Mouse (Mus musculus) small intestine, adult 2 months (tissue): ENCODE measurements around the gene Atpif1. TPM values are rescaled to one million over a fixed set of nuclear protein-coding genes. Genes with fewer than 3 reads are reported as not detected.

Experiments
- H3K27ac ChIP-seq: fragments of 200-500 bp; 2 replicates; pipeline ENCODE4 v1.5.1; 2012; ENCODE audit warnings: low read depth, low read length, control low read depth, inconsistent platforms; ENCODE audit not compliant: insufficient read depth
- H3K27me3 ChIP-seq: fragments of 200-500 bp; 2 replicates; pipeline ENCODE4 v1.6.1; 2012; ENCODE audit warnings: mild to moderate bottlenecking, moderate library complexity, low read length, inconsistent platforms; ENCODE audit not compliant: control insufficient read depth, insufficient read depth
- H3K36me3 ChIP-seq: fragments of 200-500 bp; 2 replicates; pipeline ENCODE4 v1.6.1; 2012; ENCODE audit warnings: mild to moderate bottlenecking, low read length, control low read depth, inconsistent platforms; ENCODE audit not compliant: control insufficient read depth, insufficient read depth
- H3K4me1 ChIP-seq: fragments of 200-500 bp; 2 replicates; pipeline ENCODE4 v1.6.1; 2012; ENCODE audit warnings: low read length, inconsistent platforms, mixed read lengths; ENCODE audit not compliant: control insufficient read depth, insufficient read depth, insufficient read length
- H3K4me3 ChIP-seq: fragments of 200-500 bp; 2 replicates; pipeline ENCODE4 v1.5.1; 2012; ENCODE audit warnings: low read depth, mild to moderate bottlenecking, control low read depth, inconsistent platforms, low read length, moderate library complexity
- CTCF ChIP-seq: fragments of 200-500 bp; IDR thresholded peaks from 2 replicates; pipeline ENCODE4 v1.5.1; 2012; ENCODE audit warnings: low read depth, mild to moderate bottlenecking, control low read depth, inconsistent platforms, low read length, moderate library complexity, mixed read lengths; ENCODE audit not compliant: insufficient replicate concordance, insufficient read length; ENCODE audit errors: extremely low read depth
- POLR2A ChIP-seq: fragments of 200-500 bp; IDR thresholded peaks from 2 replicates; pipeline ENCODE4 v1.6.1; 2012; ENCODE audit warnings: low read depth, mild to moderate bottlenecking, control low read depth, inconsistent platforms, low read length, moderate library complexity
- WGBS: fragments of 180-500 bp; shearing (Covaris S2); methylation state at CpG from one replicate; pipeline ENCODE4 v1.1.7; 2018; 5-methylcytosine and 5-hydroxymethylcytosine counted together
- polyA plus RNA-seq: library from polyadenylated mRNA; depleted of rRNA; stranded (reverse); fragments of >200 nt; gene quantifications from 2 replicates; pipeline ENCODE4 v1.2.3, GENCODE M21; 2012

The Atpif1 gene
- polyA plus RNA-seq, 1 experiment = 147 TPM

- no peak overlapping the region for H3K4me3 ChIP-seq
- no peaks in the 10 kb centered on the region for H3K27me3 ChIP-seq
- 0 out of 2 replicates have a peak, but pooled peaks cover 1% of the 10 kb centered on the region for H3K36me3 ChIP-seq
- H3K4me1 ChIP-seq = peaks cover 6% of the 10 kb centered on the region
- no peak overlapping the region for H3K27ac ChIP-seq
- TF ChIP-seq CTCF (no peak), POLR2A (no peak)
- 80% methylated on average over 6 of the region's 6 CpGs for WGBS
These were observed 28.3 kb downstream of the Atpif1 start for GRCm38 (mm10) chr4:132505034-132505738.

- 85% methylated on average over 11 of the region's 11 CpGs for WGBS
- H3K27me3 ChIP-seq = no peaks in the 10 kb centered on the region
These were observed 30.1 kb downstream of the Atpif1 start for GRCm38 (mm10) chr4:132503344-132503743.

GRCm38 (mm10) chr4:132501639-132502038 lies 31.8 kb downstream of the Atpif1 start:
- peaks cover 24% of the 10 kb centered on the region for H3K36me3 ChIP-seq
- H3K27me3 ChIP-seq = no peaks in the 10 kb centered on the region
- WGBS = 97% methylated on average over 6 of the region's 6 CpGs
- H3K4me3 ChIP-seq = no peak overlapping the region
- TF ChIP-seq CTCF (no peak), POLR2A (no peak)
- no peak overlapping the region for H3K27ac ChIP-seq
- no peaks in the 10 kb centered on the region for H3K4me1 ChIP-seq

More at GRCm38 (mm10) chr4:132503344-132503743, 30.1 kb downstream of the Atpif1 start:
- H3K27ac ChIP-seq = no peak overlapping the region
- no peaks in the 10 kb centered on the region for H3K4me1 ChIP-seq
- no peak overlapping the region for H3K4me3 ChIP-seq
- H3K36me3 ChIP-seq = peaks cover 12% of the 10 kb centered on the region; the same call in 1 of the 2 replicates
- no peak for TF ChIP-seq CTCF
- TF ChIP-seq POLR2A = no peak

- Histone ChIP-seq H3K36me3 (peaks cover 45% of the 10 kb centered on the region), H3K4me1 (peaks cover 8% of the 10 kb centered on the region; the same call in 1 of the 2 replicates), H3K4me3 (no peak overlapping the region), H3K27me3 (no peaks in the 10 kb centered on the region), H3K27ac (no peak overlapping the region)
- TF ChIP-seq POLR2A = no peak
- no peak for TF ChIP-seq CTCF
- WGBS = 82% methylated on average over 20 of the region's 20 CpGs
These were observed 39.1 kb downstream of the Atpif1 start for GRCm38 (mm10) chr4:132494271-132494918.

- Histone ChIP-seq H3K4me1 (peaks cover 8% of the 10 kb centered on the region; the same call in 1 of the 2 replicates), H3K27ac (no peak overlapping the region), H3K27me3 (no peaks in the 10 kb centered on the region), H3K4me3 (no peak overlapping the region), H3K36me3 (peaks cover 32% of the 10 kb centered on the region)
- no peak for TF ChIP-seq CTCF
- TF ChIP-seq POLR2A = no peak
- 74% methylated on average over 10 of the region's 10 CpGs for WGBS
These were observed 41.0 kb downstream of the Atpif1 start for GRCm38 (mm10) chr4:132492178-132493060.

GRCm38 (mm10) chr4:132491748-132492147 lies 41.7 kb downstream of the Atpif1 start:
- Histone ChIP-seq H3K4me3 (no peak overlapping the region), H3K27me3 (no peaks in the 10 kb centered on the region), H3K4me1 (peaks cover 8% of the 10 kb centered on the region; the same call in 1 of the 2 replicates), H3K27ac (no peak overlapping the region), H3K36me3 (peaks cover 25% of the 10 kb centered on the region)
- WGBS = 69% methylated on average over 6 of the region's 6 CpGs
- no peak for TF ChIP-seq POLR2A
- TF ChIP-seq CTCF = no peak

GRCm38 (mm10) chr4:132491057-132491456 lies 42.4 kb downstream of the Atpif1 start:
- Histone ChIP-seq H3K36me3 (peaks cover 19% of the 10 kb centered on the region), H3K27me3 (no peaks in the 10 kb centered on the region), H3K27ac (no peak overlapping the region), H3K4me3 (no peak overlapping the region), H3K4me1 (peaks cover 8% of the 10 kb centered on the region; the same call in 1 of the 2 replicates)
- WGBS = 93% methylated on average over 8 of the region's 8 CpGs
- no peak for TF ChIP-seq POLR2A
- TF ChIP-seq CTCF = no peak
